Mouse (Mus musculus): Measurements from ENCODE around the gene Tbc1d7.

GRCm38 (mm10) chr13:43191741-43192192 lies 20.5 kb upstream of the Tbc1d7 start:
- no peak for TF ChIP-seq CTCF (IDR thresholded peaks at IDR 0.05; ENCODE audit: extremely low read depth, insufficient read length, insufficient replicate concordance, low read depth, low read length)
- TF ChIP-seq POLR2A (IDR thresholded peaks at IDR 0.05; ENCODE audit: low read depth, low read length), result no peak

Data from small intestine, adult 2 months (tissue).